Mouse (Mus musculus): ENCODE data around the gene Jaml. TPM values are rescaled to one million over a fixed set of nuclear protein-coding genes. Genes with fewer than 3 reads are reported as not detected.

Jaml gene
- polyA plus RNA-seq, 1 experiment from 2014 or later, result 0.38 TPM

GRCm38 (mm10) chr9:45136442-45137169, 57.6 kb downstream of the Jaml start:
- Histone ChIP-seq H3K4me3 (no peak overlapping the region), H3K36me3 (no peaks in the 10 kb centered on the region), H3K4me1 (replicated peaks) (peaks cover 51% of the 10 kb centered on the region), H3K27me3 (ENCODE audit: insufficient read depth, poor library complexity, severe bottlenecking) (peaks cover 92% of the 10 kb centered on the region), H3K9me3 (no peaks in the 10 kb centered on the region), H3K27ac (no peak overlapping the region)
- DNase-seq (ENCODE audit: low spot score), result peak; percentile 56
- WGBS, result 5% methylated on average over 7 of the region's 7 CpGs

- no peaks in the 10 kb centered on the region for H3K36me3 ChIP-seq
- H3K27ac ChIP-seq, result peak within 1 kb of the TSS; percentile 59
- H3K4me1 ChIP-seq (replicated peaks), result peaks cover 51% of the 10 kb centered on the region
- peak; percentile 62 for DNase-seq (ENCODE audit: low spot score)
- H3K4me3 ChIP-seq, result peak within 1 kb of the TSS; percentile 60
- under 1% methylated on average over 76 of the region's 76 CpGs for WGBS
- peaks cover 99% of the 10 kb centered on the region for H3K27me3 ChIP-seq (ENCODE audit: insufficient read depth, poor library complexity, severe bottlenecking)
- no peaks in the 10 kb centered on the region for H3K9me3 ChIP-seq
Measured at GRCm38 (mm10) chr9:45138191-45139032, 59.4 kb downstream of the Jaml start, which contains the start of gene Scn4b. Gene Scn4b (plus strand): TSS chr9:45138395.

GRCm38 (mm10) chr9:45139082-45139481, 60.1 kb downstream of the Jaml start:
- Histone ChIP-seq H3K4me3 (peak overlapping the region; percentile 60), H3K4me1 (replicated peaks) (peaks cover 51% of the 10 kb centered on the region), H3K36me3 (no peaks in the 10 kb centered on the region), H3K27me3 (ENCODE audit: insufficient read depth, poor library complexity, severe bottlenecking) (peaks cover 100% of the 10 kb centered on the region), H3K27ac (peak overlapping the region; percentile 59; the same call in 1 of the 2 replicates), H3K9me3 (no peaks in the 10 kb centered on the region)
- 5% methylated on average over 7 of the region's 7 CpGs for WGBS
- DNase-seq (ENCODE audit: low spot score), result no peak

- Histone ChIP-seq H3K9me3 (no peaks in the 10 kb centered on the region), H3K4me3 (no peak overlapping the region), H3K27ac (no peak overlapping the region), H3K27me3 (ENCODE audit: insufficient read depth, poor library complexity, severe bottlenecking) (peaks cover 100% of the 10 kb centered on the region), H3K4me1 (replicated peaks) (peaks cover 47% of the 10 kb centered on the region), H3K36me3 (no peaks in the 10 kb centered on the region)
- no peak for DNase-seq (ENCODE audit: low spot score)
- WGBS, result 53% methylated on average over 7 of the region's 7 CpGs
Measured at GRCm38 (mm10) chr9:45140945-45141344, 62.0 kb downstream of the Jaml start.

GRCm38 (mm10) chr9:45142686-45143085, 63.7 kb downstream of the Jaml start:
- Histone ChIP-seq H3K27ac (no peak overlapping the region), H3K4me1 (replicated peaks) (peaks cover 34% of the 10 kb centered on the region), H3K36me3 (no peaks in the 10 kb centered on the region), H3K27me3 (ENCODE audit: insufficient read depth, poor library complexity, severe bottlenecking) (peaks cover 98% of the 10 kb centered on the region), H3K4me3 (no peak overlapping the region), H3K9me3 (no peaks in the 10 kb centered on the region)
- WGBS, result 63% methylated on average over 3 of the region's 3 CpGs
- DNase-seq (ENCODE audit: low spot score), result no peak

GRCm38 (mm10) chr9:45145533-45146266, 66.7 kb downstream of the Jaml start:
- WGBS, result 4% methylated on average over 27 of the region's 27 CpGs
- Histone ChIP-seq H3K36me3 (no peaks in the 10 kb centered on the region), H3K27me3 (ENCODE audit: insufficient read depth, poor library complexity, severe bottlenecking) (peaks cover 86% of the 10 kb centered on the region), H3K4me3 (peak overlapping the region; percentile 53), H3K4me1 (replicated peaks) (peaks cover 18% of the 10 kb centered on the region), H3K27ac (no peak overlapping the region), H3K9me3 (no peaks in the 10 kb centered on the region)
- no peak for DNase-seq (ENCODE audit: low spot score)

- Histone ChIP-seq H3K4me3 (peak overlapping the region; percentile 53), H3K27me3 (ENCODE audit: insufficient read depth, poor library complexity, severe bottlenecking) (peaks cover 86% of the 10 kb centered on the region), H3K36me3 (no peaks in the 10 kb centered on the region), H3K27ac (no peak overlapping the region), H3K9me3 (no peaks in the 10 kb centered on the region), H3K4me1 (replicated peaks) (peaks cover 18% of the 10 kb centered on the region)
- DNase-seq (ENCODE audit: low spot score), result peak; percentile 73
- WGBS, result 2% methylated on average over 5 of the region's 5 CpGs
Measured at GRCm38 (mm10) chr9:45146267-45146597, 67.2 kb downstream of the Jaml start.

- Histone ChIP-seq H3K27ac (no peak overlapping the region), H3K4me1 (replicated peaks) (peaks cover 5% of the 10 kb centered on the region), H3K9me3 (no peaks in the 10 kb centered on the region), H3K36me3 (no peaks in the 10 kb centered on the region), H3K4me3 (no peak overlapping the region), H3K27me3 (ENCODE audit: insufficient read depth, poor library complexity, severe bottlenecking) (peaks cover 40% of the 10 kb centered on the region)
- 69% methylated on average over 1 of the region's 1 CpGs for WGBS
- no peak for DNase-seq (ENCODE audit: low spot score)
Measured at GRCm38 (mm10) chr9:45150933-45151332, 72.0 kb downstream of the Jaml start.

GRCm38 (mm10) chr9:45153361-45153760, 74.4 kb downstream of the Jaml start:
- 79% methylated on average over 7 of the region's 7 CpGs for WGBS
- Histone ChIP-seq H3K4me3 (no peak overlapping the region), H3K27ac (no peak overlapping the region), H3K27me3 (ENCODE audit: insufficient read depth, poor library complexity, severe bottlenecking) (peaks cover 18% of the 10 kb centered on the region), H3K36me3 (no peaks in the 10 kb centered on the region), H3K4me1 (replicated peaks) (no peaks in the 10 kb centered on the region), H3K9me3 (no peaks in the 10 kb centered on the region)
- DNase-seq (ENCODE audit: low spot score), result no peak

Other genes starting within 250 kb of the Jaml start
- 11.8 and 18.2 TPM in 2 replicates for gene Kmt2a, start 197.9 kb upstream of the Jaml start, polyA plus RNA-seq (2016; fragmentation: Nextera tagmentation; extraction: Ambion mirVana)
- 599 and 650 TPM in 2 replicates for gene Atp5l, start 158.4 kb upstream of the Jaml start, polyA plus RNA-seq (2016; fragmentation: Nextera tagmentation; extraction: Ambion mirVana)
- 22.7 and 25.0 TPM in 2 replicates for gene Ube4a, start 113.6 kb upstream of the Jaml start, polyA plus RNA-seq (2016; fragmentation: Nextera tagmentation; extraction: Ambion mirVana)
- 0.31 TPM in 1 of 2 replicates, not detected in the other for gene Cd3g, start 98.8 kb upstream of the Jaml start, polyA plus RNA-seq (2016; fragmentation: Nextera tagmentation; extraction: Ambion mirVana)
- not detected in 2 replicates for gene Cd3d, start 97.4 kb upstream of the Jaml start, polyA plus RNA-seq (2016; fragmentation: Nextera tagmentation; extraction: Ambion mirVana)
- gene Cd3e, start 69.6 kb upstream of the Jaml start, polyA plus RNA-seq (2016; fragmentation: Nextera tagmentation; extraction: Ambion mirVana), result not detected in 2 replicates
- 2.8 and 4.3 TPM in 2 replicates for gene Mpzl2, start 39.4 kb upstream of the Jaml start, polyA plus RNA-seq (2016; fragmentation: Nextera tagmentation; extraction: Ambion mirVana)
- 2.0 and 2.6 TPM in 2 replicates for gene Mpzl3, start 24.0 kb upstream of the Jaml start, polyA plus RNA-seq (2016; fragmentation: Nextera tagmentation; extraction: Ambion mirVana)
- gene Scn2b, start 38.6 kb downstream of the Jaml start, polyA plus RNA-seq (2016; fragmentation: Nextera tagmentation; extraction: Ambion mirVana), result 3.5 and 4.3 TPM in 2 replicates
- gene Scn4b, start 59.2 kb downstream of the Jaml start, polyA plus RNA-seq (2016; fragmentation: Nextera tagmentation; extraction: Ambion mirVana), result 0.58 and 0.62 TPM in 2 replicates
- gene BC049352, start 102.8 kb downstream of the Jaml start, polyA plus RNA-seq (2016; fragmentation: Nextera tagmentation; extraction: Ambion mirVana), result not detected in 2 replicates
- gene Tmprss4, start 124.9 kb downstream of the Jaml start, polyA plus RNA-seq (2016; fragmentation: Nextera tagmentation; extraction: Ambion mirVana), result 0.22 TPM in 1 of 2 replicates, not detected in the other
- gene Il10ra, start 190.0 kb downstream of the Jaml start, polyA plus RNA-seq (2016; fragmentation: Nextera tagmentation; extraction: Ambion mirVana), result 0.65 and 0.71 TPM in 2 replicates
- 0.11 and 0.12 TPM in 2 replicates for gene Tmprss13, start 239.9 kb downstream of the Jaml start, polyA plus RNA-seq (2016; fragmentation: Nextera tagmentation; extraction: Ambion mirVana)